Mouse (Mus musculus): ENCODE measurements around the gene Smarcd3. TPM values are rescaled to one million over a fixed set of nuclear protein-coding genes. Genes with fewer than 3 reads are reported as not detected.

The Smarcd3 gene
- total and polyA plus RNA-seq, 3 experiments: 1.3 to 2.2 TPM; not detected in 1

GRCm38 (mm10) chr5:24635526-24636141, 11.4 kb upstream of the Smarcd3 start:
- Histone ChIP-seq H3K4me3 (replicated peaks in 1 of 3; ENCODE audit: low read depth in 2 of 3, low read length in 2 of 3, poor library complexity in 1 of 3) (no peak overlapping the region), H3K27me3 (replicated peaks) (peaks cover 14% of the 10 kb centered on the region), H3K79me2 (replicated peaks; ENCODE audit: control insufficient read depth, extremely low read depth, insufficient read depth, poor library complexity, severe bottlenecking) (no peaks in the 10 kb centered on the region), H3K27ac (ENCODE audit: insufficient read depth, low read depth) (no peak overlapping the region), H3K4me1 (ENCODE audit: control insufficient read depth in 1 of 2, insufficient read depth in 2 of 2) (peaks cover 9 to 15% of the 10 kb centered on the region in 2 experiments), H3K36me3 (replicated peaks in 1 of 2; ENCODE audit: control insufficient read depth in 1 of 2, insufficient read depth in 1 of 2, low read length in 1 of 2) (no peaks in the 10 kb centered on the region), H3K4me2 (ENCODE audit: insufficient read depth, low read depth, poor library complexity, severe bottlenecking) (no peak overlapping the region), H3K9me3 (replicated peaks; ENCODE audit: low read length) (no peaks in the 10 kb centered on the region), H3K9ac (ENCODE audit: insufficient read depth, low read depth) (no peak overlapping the region)
- TF ChIP-seq SMC3 (IDR thresholded peaks at IDR 0.05; ENCODE audit: low read depth, low read length): no peak
- TF ChIP-seq E2F4 (IDR thresholded peaks at IDR 0.05; ENCODE audit: insufficient replicate concordance, low read depth, low read length): no peak
- TF ChIP-seq ZKSCAN1 (IDR thresholded peaks at IDR 0.05; ENCODE audit: borderline replicate concordance, low read depth, low read length): no peak
- TF ChIP-seq SIN3A (IDR thresholded peaks at IDR 0.05; ENCODE audit: low read length): no peak
- TF ChIP-seq USF1 (IDR thresholded peaks at IDR 0.05; ENCODE audit: low read depth, low read length): no peak
- TF ChIP-seq ZNF384 (IDR thresholded peaks at IDR 0.05; ENCODE audit: low read depth, low read length): no peak
- TF ChIP-seq UBTF (IDR thresholded peaks at IDR 0.05; ENCODE audit: low read depth, low read length): no peak
- no peak for TF ChIP-seq MAX (IDR thresholded peaks at IDR 0.05; ENCODE audit: low read length)
- in situ Hi-C loops (cut with MboI; ENCODE audit: low pct_ligation_motif_present, low pct_unique_long_range_greater_than_20kb, low sequenced_read_pairs): no loop called here
- no peak for DNase-seq (ENCODE audit: extremely low read depth)
- dilution Hi-C loops (cut with MboI; ENCODE audit: extremely low pct_ligation_motif_present, extremely low pct_unique_long_range_greater_than_20kb, low sequenced_read_pairs): no loop called here

GRCm38 (mm10) chr5:24635093-24635492, 10.9 kb upstream of the Smarcd3 start:
- H3K9me3 ChIP-seq (replicated peaks; ENCODE audit: low read length): no peaks in the 10 kb centered on the region
- no peaks in the 10 kb centered on the region for H3K36me3 ChIP-seq (replicated peaks in 1 of 2; ENCODE audit: control insufficient read depth in 1 of 2, insufficient read depth in 1 of 2, low read length in 1 of 2)
- no peak overlapping the region for H3K9ac ChIP-seq (ENCODE audit: insufficient read depth, low read depth)
- no peaks in the 10 kb centered on the region for H3K79me2 ChIP-seq (replicated peaks; ENCODE audit: control insufficient read depth, extremely low read depth, insufficient read depth, poor library complexity, severe bottlenecking)
- no peak overlapping the region for H3K4me2 ChIP-seq (ENCODE audit: insufficient read depth, low read depth, poor library complexity, severe bottlenecking)
- dilution Hi-C loops (cut with MboI; ENCODE audit: extremely low pct_ligation_motif_present, extremely low pct_unique_long_range_greater_than_20kb, low sequenced_read_pairs) (no loop called here), in situ Hi-C loops (cut with MboI; ENCODE audit: low pct_ligation_motif_present, low pct_unique_long_range_greater_than_20kb, low sequenced_read_pairs) (no loop called here)
- no peak for DNase-seq (ENCODE audit: extremely low read depth)
- H3K4me1 ChIP-seq (ENCODE audit: control insufficient read depth in 1 of 2, insufficient read depth in 2 of 2): peaks cover 9 to 15% of the 10 kb centered on the region in 2 experiments
- H3K27me3 ChIP-seq (replicated peaks): peaks cover 18% of the 10 kb centered on the region
- H3K4me3 ChIP-seq (replicated peaks in 1 of 3; ENCODE audit: low read depth in 2 of 3, low read length in 2 of 3, poor library complexity in 1 of 3): no peak overlapping the region
- TF ChIP-seq JUN (IDR thresholded peaks at IDR 0.05; ENCODE audit: insufficient read depth, low read depth, low read length): no peak
- TF ChIP-seq ZNF384 (IDR thresholded peaks at IDR 0.05; ENCODE audit: low read depth, low read length): no peak
- no peak for TF ChIP-seq MXI1 (IDR thresholded peaks at IDR 0.05; ENCODE audit: low read depth, low read length)
- TF ChIP-seq USF1 (IDR thresholded peaks at IDR 0.05; ENCODE audit: low read depth, low read length): no peak
- TF ChIP-seq E2F4 (IDR thresholded peaks at IDR 0.05; ENCODE audit: insufficient replicate concordance, low read depth, low read length): no peak
- TF ChIP-seq MAZ (IDR thresholded peaks at IDR 0.05; ENCODE audit: low read depth, low read length): no peak
- no peak for TF ChIP-seq ETS1 (conservative IDR thresholded peaks at IDR 0.05; ENCODE audit: low read depth, low read length)
- no peak for TF ChIP-seq ZMIZ1 (IDR thresholded peaks at IDR 0.05; ENCODE audit: low read depth, low read length)
- TF ChIP-seq SIN3A (IDR thresholded peaks at IDR 0.05; ENCODE audit: low read length): no peak
- TF ChIP-seq POLR2AphosphoS2 (IDR thresholded peaks at IDR 0.05; ENCODE audit: low read depth, low read length): no peak
- no peak overlapping the region for H3K27ac ChIP-seq (ENCODE audit: insufficient read depth, low read depth)
